Mouse (Mus musculus): Measurements from ENCODE around the gene Fads6. TPM values are rescaled to one million over a fixed set of nuclear protein-coding genes. Genes with fewer than 3 reads are reported as not detected.
A peak's percentile ranks its signal among the peaks of the same experiment; 100 is the strongest.

The Fads6 gene
- polyA plus RNA-seq, 1 experiment from 2014 or later = 1.3 TPM

DNA sequence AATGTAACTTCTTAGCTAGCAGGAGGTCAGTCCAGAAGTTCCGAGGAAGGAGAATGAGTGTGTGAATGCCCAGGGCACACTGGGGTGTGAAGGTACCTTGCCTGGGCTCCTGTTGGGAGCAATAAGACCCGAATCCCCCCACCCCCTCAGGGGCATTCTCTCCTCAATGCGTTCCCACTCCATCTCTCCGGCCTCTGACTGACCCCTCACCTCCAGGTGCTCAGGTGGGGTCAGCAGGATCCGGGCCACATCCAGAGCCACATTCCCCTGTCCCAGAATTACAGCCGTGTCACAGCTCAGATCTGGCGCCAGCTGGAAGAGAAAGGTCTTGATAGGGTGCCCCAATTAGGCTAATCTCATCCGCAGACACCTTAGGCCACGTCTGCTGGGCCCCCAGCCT lies 26.4 kb downstream of the Fads6 start:
- Histone ChIP-seq H3K4me3 (no peak overlapping the region), H3K27me3 (ENCODE audit: insufficient read depth, poor library complexity, severe bottlenecking) (peaks cover 62% of the 10 kb centered on the region), H3K4me1 (peaks cover 61% of the 10 kb centered on the region), H3K27ac (no peak overlapping the region), H3K9me3 (no peaks in the 10 kb centered on the region), H3K36me3 (peaks cover 12% of the 10 kb centered on the region)
- DNase-seq (ENCODE audit: low spot score) = no peak
- WGBS = 72% methylated on average over 9 of the region's 9 CpGs

DNA sequence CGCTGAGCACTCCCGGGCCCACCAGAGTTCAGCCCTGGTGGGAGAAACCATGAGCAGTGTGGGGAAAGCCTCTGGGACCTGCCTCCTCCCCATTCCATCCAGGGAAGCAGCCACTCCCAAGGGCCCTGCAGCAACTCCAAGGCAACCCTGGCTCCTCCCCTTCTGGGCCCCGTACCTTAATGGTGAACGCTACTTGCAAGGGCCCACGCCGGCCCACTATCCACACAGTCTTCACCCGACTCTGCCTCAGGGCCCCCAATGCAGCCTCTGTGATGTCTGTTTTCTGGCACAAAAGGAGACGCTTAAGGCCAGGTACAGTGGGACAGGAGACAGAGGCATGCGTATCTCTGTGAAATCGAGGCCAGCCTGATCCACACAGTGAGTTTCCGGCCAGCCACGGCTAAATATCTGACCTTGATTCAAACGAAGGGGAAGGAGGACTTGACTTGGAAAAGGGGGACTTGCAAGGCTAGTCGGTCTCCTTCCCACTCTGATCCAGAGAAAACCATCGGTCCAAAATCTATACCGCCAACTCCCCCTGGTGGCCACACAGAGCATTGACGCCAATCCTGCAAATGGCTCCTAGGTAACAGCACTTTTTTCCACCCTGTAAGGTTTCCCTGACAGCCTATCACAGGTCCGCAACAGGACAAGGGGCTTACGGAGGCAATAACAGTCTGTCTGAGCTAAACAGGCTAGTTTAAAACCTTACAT lies 27.2 kb downstream of the Fads6 start:
- peaks cover 70% of the 10 kb centered on the region for H3K27me3 ChIP-seq (ENCODE audit: insufficient read depth, poor library complexity, severe bottlenecking)
- H3K4me3 ChIP-seq = no peak overlapping the region
- no peak overlapping the region for H3K27ac ChIP-seq
- H3K36me3 ChIP-seq = peaks cover 12% of the 10 kb centered on the region
- no peaks in the 10 kb centered on the region for H3K9me3 ChIP-seq
- 31% methylated on average over 19 of the region's 19 CpGs for WGBS
- peak; percentile 91 for DNase-seq (ENCODE audit: low spot score)
- peaks cover 61% of the 10 kb centered on the region for H3K4me1 ChIP-seq

DNA sequence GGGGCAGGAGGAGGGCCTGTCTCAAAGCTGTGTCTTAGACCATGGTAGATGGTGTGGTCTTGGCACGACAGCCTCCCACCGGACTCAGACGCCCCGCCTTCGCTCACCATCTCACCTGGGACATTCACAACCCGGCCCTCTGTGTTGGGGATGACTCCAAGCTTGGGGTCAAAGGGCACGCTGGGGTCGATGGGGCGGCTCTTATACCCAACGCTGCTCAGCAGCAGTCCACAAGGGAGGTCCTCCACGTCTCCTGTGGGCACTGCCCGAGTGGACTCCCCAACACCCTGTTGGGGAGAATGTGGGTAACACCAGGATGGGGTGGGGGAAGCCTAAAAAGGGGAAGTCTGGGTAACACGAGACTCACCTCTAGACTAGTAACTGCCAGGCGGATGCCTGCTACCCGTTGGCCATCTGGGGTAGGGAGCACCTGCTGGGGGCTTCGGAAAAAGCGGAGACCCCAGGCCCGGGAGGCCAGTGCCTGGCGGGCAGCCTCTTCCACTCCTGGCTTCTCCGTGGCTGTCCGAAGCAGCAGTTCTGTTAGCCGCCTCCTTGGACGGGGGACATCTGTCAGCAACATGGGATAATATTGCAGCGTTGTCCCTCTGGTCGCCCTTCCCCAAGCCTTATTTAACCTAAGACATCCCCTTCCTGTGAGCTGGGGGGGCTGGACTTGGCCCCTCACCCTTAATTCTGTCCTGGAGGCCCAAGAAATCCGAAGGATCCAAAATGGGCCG lies 28.0 kb downstream of the Fads6 start:
- H3K9me3 ChIP-seq = no peaks in the 10 kb centered on the region
- DNase-seq (ENCODE audit: low spot score) = no peak
- H3K36me3 ChIP-seq = peaks cover 12% of the 10 kb centered on the region
- 87% methylated on average over 27 of the region's 27 CpGs for WGBS
- peaks cover 66% of the 10 kb centered on the region for H3K4me1 ChIP-seq
- H3K27me3 ChIP-seq (ENCODE audit: insufficient read depth, poor library complexity, severe bottlenecking) = peaks cover 78% of the 10 kb centered on the region
- no peak overlapping the region for H3K27ac ChIP-seq
- no peak overlapping the region for H3K4me3 ChIP-seq

DNA sequence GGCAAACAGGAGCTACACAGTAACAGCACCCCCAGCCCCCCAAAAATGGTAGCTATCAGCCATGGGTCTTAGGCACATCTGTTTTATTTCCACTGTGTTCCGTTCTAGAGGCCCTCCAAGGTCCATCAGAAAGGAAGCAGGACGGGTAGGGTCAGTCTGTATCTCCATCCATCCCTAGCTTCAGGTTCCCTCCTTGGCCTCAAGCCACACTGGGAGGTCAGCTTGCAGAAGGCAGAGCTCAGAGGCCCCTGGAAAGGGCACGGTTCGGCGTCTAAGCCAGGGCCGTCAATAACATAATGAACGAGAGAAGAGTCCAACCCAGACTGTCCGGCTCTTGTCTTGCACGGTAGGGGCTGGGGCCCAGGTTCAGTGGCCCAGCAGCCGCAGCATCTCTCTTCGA lies 29.5 kb downstream of the Fads6 start:
- no peak for DNase-seq (ENCODE audit: low spot score)
- no peak overlapping the region for H3K4me3 ChIP-seq
- WGBS = 75% methylated on average over 11 of the region's 11 CpGs
- H3K9me3 ChIP-seq = no peaks in the 10 kb centered on the region
- peaks cover 12% of the 10 kb centered on the region for H3K36me3 ChIP-seq
- no peak overlapping the region for H3K27ac ChIP-seq
- H3K4me1 ChIP-seq = peaks cover 60% of the 10 kb centered on the region
- H3K27me3 ChIP-seq (ENCODE audit: insufficient read depth, poor library complexity, severe bottlenecking) = peaks cover 93% of the 10 kb centered on the region

DNA sequence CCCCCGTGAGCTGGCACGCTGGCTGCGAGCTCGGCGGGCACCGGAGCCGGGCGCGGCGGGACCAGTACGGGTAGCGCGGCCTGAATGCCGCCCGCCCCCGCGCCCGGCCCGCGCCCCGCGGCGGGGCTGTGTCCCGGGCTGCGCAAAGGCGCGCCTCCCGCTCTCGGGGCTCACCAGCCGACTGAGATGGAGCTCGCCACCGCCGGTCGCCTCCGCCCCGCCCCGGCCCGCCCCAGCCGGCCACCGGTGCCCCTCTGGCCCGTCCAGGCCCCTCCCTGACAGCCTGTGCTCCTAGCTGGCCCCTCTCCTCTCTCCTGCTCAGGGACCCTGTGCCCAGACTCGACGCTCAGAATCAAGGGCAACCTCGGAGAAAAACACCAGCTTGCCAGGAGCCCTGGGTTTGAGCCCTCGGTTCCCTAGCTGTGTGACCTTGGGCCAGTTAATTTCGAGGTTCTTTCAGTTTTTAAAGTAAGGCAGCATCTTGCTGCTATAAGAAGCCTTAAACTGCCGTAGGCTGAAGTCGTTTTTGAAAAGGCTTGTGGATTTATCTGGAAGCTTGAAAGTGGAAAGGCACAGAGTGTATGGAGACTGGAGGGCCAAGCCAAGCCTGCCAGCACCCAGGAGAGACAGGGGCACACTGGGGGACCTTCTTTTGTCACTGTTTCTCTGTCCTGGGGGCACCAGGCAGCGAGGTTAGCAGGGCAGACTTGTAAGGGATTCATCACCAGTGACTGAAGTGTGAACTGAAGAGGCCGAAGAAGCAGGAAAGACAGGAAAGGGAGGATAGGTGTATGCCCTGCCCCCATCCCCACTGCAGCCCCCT lies 30.2 kb downstream of the Fads6 start, which contains the start of gene Grin2c:
Grin2c (minus strand) TSS at position 183 of the 823 bp plus-strand sequence.
- 4% methylated on average over 50 of the region's 50 CpGs for whole genome bisulfite sequencing
- H3K27ac ChIP-seq = peak within 1 kb of the TSS; percentile 64
- no peak for DNase-seq (ENCODE audit: low spot score)
- H3K4me3 ChIP-seq = peak within 1 kb of the TSS; percentile 65
- H3K27me3 ChIP-seq (ENCODE audit: insufficient read depth, poor library complexity, severe bottlenecking) = peaks cover 93% of the 10 kb centered on the region
- H3K4me1 ChIP-seq = peaks cover 61% of the 10 kb centered on the region
- peaks cover 12% of the 10 kb centered on the region for H3K36me3 ChIP-seq
- no peaks in the 10 kb centered on the region for H3K9me3 ChIP-seq

DNA sequence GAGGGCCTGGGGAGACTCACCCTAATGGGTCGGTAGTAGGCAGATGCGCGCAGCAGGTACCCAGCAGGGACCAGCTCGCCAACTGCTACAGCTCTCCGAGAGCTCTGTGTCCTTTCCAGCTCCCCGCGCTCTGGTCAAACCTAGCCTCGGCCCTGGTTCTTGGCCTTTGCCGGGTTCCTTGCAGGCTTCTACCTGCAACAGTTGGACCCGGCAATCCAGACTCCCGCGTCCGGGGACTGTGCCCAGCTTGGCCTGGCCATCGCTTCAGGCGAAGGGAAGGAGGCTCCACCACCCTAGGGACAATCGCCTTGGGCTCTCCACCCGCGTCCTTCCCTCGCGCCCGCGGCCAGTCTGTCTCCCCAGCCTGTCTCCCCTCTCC lies 31.1 kb downstream of the Fads6 start:
- Histone ChIP-seq H3K27ac (peak overlapping the region; percentile 64; the same call in 1 of the 2 replicates), H3K4me3 (peak overlapping the region; percentile 65), H3K9me3 (no peaks in the 10 kb centered on the region), H3K36me3 (peaks cover 12% of the 10 kb centered on the region), H3K4me1 (peaks cover 59% of the 10 kb centered on the region), H3K27me3 (ENCODE audit: insufficient read depth, poor library complexity, severe bottlenecking) (peaks cover 93% of the 10 kb centered on the region)
- no peak for DNase-seq (ENCODE audit: low spot score)
- under 1% methylated on average over 22 of the region's 22 CpGs for WGBS

DNA sequence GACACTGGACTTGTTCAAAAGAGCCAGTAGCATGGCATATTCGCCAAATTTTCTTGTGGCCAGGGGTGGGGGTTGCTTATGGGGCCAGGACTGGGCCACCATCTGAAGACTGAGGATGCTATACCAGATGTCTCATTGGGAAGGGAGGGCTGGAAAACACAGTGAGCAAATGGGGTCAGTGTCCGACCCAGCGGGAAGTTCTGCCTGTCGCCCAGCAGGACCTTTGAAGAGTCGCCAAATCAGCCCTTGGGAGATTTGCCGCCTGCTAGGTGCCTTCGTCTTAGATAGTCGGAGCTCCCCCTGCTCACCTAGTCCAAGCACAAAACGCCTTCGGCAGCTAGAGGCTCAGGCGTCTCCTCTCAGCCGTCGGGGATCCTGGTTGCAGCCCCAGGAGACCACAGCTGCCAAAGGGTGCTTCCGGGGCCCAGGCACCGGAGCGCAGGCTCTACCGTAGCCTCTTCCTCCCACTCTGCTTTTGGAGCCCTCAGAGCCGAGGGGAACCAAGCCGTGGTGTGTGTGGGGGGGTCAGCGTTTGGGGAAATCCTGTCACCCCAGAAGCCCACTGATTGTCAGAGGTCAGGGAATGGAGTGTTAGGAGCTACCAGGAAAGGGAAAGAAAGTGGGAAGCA lies 31.6 kb downstream of the Fads6 start:
- Histone ChIP-seq H3K9me3 (no peaks in the 10 kb centered on the region), H3K36me3 (peaks cover 12% of the 10 kb centered on the region), H3K4me3 (peak overlapping the region; percentile 65), H3K27me3 (ENCODE audit: insufficient read depth, poor library complexity, severe bottlenecking) (peaks cover 94% of the 10 kb centered on the region), H3K27ac (peak overlapping the region; percentile 38; the same call in 1 of the 2 replicates), H3K4me1 (peaks cover 55% of the 10 kb centered on the region)
- no peak for DNase-seq (ENCODE audit: low spot score)
- 3% methylated on average over 20 of the region's 20 CpGs for WGBS

DNA sequence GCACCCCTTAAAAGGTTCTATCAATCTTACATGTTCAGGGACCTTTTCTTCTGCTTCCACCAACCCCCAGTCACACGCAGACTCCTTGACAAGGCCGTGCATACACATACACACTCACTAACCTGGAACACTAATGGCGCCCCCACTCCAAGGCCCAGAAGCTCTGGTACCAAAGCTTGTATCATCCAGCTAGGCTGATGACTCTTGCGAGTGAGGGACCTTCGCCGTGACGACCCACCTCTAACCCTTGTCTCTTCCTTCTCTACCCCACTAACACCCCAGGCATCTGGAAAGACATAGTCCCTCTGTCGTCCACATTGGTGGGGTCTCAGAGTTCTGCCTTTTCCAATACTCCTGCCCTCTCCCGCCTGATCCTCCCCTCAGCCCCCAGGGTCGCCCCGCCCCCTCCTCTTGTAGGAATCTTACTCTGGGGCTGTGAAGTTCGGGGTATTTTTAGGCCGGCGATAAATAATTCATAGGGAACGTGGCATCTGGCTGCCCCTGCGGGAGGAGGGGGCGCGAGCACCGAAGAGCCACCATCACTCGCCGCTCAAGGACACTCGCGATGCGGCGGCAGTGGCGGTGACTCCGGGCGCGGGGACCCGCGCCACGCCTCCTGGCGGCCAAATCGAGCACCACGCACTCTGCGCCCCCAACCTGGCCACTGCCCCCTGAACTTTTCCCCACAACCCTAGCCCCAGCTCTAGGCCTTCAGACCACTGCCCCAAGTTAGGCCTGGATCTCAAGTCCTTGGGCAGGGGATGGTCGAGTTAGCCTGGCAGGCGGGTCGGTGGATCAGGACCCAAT lies 32.4 kb downstream of the Fads6 start:
- peaks cover 52% of the 10 kb centered on the region for H3K4me1 ChIP-seq
- peak overlapping the region; percentile 65 for H3K4me3 ChIP-seq
- no peak for DNase-seq (ENCODE audit: low spot score)
- H3K36me3 ChIP-seq = peaks cover 12% of the 10 kb centered on the region
- H3K27ac ChIP-seq = 0 out of 2 replicates have a peak overlapping the region, but pooled peaks have one; percentile 23
- no peaks in the 10 kb centered on the region for H3K9me3 ChIP-seq
- WGBS = 5% methylated on average over 39 of the region's 39 CpGs
- peaks cover 100% of the 10 kb centered on the region for H3K27me3 ChIP-seq (ENCODE audit: insufficient read depth, poor library complexity, severe bottlenecking)

DNA sequence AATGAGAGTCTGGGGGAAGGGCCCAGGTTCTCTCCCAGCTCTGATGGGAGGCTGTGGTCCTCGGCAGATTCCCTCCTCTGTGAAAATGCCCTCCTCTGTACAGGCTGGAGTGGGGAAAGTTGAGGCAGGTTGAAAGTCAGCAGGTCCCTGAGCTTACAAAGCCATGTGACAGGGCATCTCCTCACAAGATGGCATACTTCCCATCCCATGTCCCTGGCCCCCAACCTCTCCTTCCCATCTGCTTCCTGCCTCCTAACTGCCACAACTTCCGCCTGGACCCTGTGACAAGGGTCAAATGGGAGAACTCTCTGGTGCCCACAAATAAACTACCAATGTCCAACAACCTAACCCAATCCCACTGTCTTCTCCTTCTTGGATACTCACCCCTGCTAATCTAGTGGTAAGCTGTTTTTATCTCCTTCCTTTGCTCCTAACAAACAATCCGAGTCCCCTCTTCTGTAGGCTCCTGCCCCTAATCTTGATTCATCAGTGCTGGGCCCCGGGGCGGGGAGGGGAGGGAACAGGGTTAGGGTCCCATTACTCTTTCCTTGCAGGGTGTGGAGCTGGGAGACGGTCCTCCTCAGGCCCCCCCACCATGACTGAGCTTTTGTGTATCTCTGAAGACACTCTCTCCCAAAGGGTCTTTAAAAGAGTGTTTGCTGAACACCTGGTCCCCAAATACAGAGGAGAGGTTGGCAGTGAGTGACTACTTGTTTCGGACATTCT lies 33.2 kb downstream of the Fads6 start:
- Histone ChIP-seq H3K27me3 (ENCODE audit: insufficient read depth, poor library complexity, severe bottlenecking) (peaks cover 100% of the 10 kb centered on the region), H3K9me3 (no peaks in the 10 kb centered on the region), H3K27ac (no peak overlapping the region), H3K4me1 (peaks cover 48% of the 10 kb centered on the region), H3K36me3 (peaks cover 11% of the 10 kb centered on the region), H3K4me3 (no peak overlapping the region)
- DNase-seq (ENCODE audit: low spot score) = no peak
- 52% methylated on average over 7 of the region's 7 CpGs for WGBS

DNA sequence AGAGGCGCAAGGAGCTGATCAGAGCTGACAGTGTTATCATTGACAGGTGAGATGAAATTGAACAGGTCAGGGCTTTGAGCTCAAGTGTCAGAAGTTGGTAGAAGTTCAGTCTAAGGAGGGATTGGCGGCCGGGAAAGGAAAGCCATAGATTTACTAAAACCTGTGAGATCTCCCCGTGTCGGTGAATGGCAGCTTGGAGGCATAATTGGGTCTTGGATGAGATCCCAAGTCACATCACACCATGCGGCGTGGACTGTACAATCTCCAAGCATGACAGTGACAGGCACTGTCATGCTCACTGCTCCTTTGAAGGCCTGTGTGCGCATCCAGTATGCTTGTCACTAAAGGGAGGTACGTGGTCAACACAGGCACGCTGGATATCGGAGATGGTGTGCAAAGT lies 34.5 kb downstream of the Fads6 start:
- H3K27me3 ChIP-seq (ENCODE audit: insufficient read depth, poor library complexity, severe bottlenecking) = peaks cover 100% of the 10 kb centered on the region
- WGBS = 60% methylated on average over 11 of the region's 11 CpGs
- no peak overlapping the region for H3K4me3 ChIP-seq
- peaks cover 50% of the 10 kb centered on the region for H3K4me1 ChIP-seq
- no peak overlapping the region for H3K27ac ChIP-seq
- H3K36me3 ChIP-seq = no peaks in the 10 kb centered on the region
- no peak for DNase-seq (ENCODE audit: low spot score)
- no peaks in the 10 kb centered on the region for H3K9me3 ChIP-seq

DNA sequence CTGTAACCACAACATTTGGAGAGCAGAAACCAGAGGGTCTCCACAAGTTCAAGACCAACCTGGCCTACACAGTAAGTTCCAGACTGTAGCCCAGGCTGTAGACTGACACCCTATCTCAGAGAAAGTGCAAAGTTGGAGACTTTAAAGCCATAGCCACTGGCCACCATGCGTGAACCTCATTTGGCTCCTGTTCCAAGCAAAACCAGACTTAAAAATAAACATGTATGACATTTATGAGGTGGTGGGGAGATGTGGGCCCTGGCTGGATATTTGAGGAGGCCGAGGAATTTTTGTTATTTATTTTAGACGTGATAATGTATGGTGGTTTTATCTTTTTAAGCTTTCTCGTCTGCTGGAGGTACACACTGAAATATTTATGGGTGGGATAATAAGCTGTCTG lies 38.3 kb downstream of the Fads6 start:
- Histone ChIP-seq H3K27ac (no peak overlapping the region), H3K27me3 (ENCODE audit: insufficient read depth, poor library complexity, severe bottlenecking) (peaks cover 100% of the 10 kb centered on the region), H3K4me1 (peaks cover 21% of the 10 kb centered on the region), H3K4me3 (no peak overlapping the region), H3K36me3 (no peaks in the 10 kb centered on the region), H3K9me3 (no peaks in the 10 kb centered on the region)
- WGBS = 69% methylated on average over 4 of the region's 4 CpGs
- DNase-seq (ENCODE audit: low spot score) = no peak

Measured in heart, embryonic 10.5 days (tissue).